Mouse (Mus musculus) megakaryocyte-erythroid progenitor cell, adult 5-6 weeks (primary cell): ENCODE data around the gene Tex261. TPM values are rescaled to one million over a fixed set of nuclear protein-coding genes. Genes with fewer than 3 reads are reported as not detected.

ENCODE experiments used
- ATAC-seq: replicated peaks from 2 replicates; pipeline ENCODE4 v1.8.0; 2016; ENCODE audit warnings: mild to moderate bottlenecking, inconsistent platforms; ENCODE audit not compliant: severe bottlenecking, poor library complexity, low FRiP score, low TSS enrichment
- total RNA-seq, 2 experiments: library from RNA; stranded (forward) in 1 of 2; stranded (reverse) in 1 of 2; fragments of 200-1000, 215-1000 nt in 1 of 2; fragments of >200 nt in 1 of 2; fragmentation: Nextera tagmentation in 1 of 2; gene quantifications; 2 replicates each; pipeline ENCODE4 v1.2.3; 2014 to 2017

Gene Tex261
- total RNA-seq, 2 experiments from 2014 or later = 39.1 to 53.2 TPM

DNA sequence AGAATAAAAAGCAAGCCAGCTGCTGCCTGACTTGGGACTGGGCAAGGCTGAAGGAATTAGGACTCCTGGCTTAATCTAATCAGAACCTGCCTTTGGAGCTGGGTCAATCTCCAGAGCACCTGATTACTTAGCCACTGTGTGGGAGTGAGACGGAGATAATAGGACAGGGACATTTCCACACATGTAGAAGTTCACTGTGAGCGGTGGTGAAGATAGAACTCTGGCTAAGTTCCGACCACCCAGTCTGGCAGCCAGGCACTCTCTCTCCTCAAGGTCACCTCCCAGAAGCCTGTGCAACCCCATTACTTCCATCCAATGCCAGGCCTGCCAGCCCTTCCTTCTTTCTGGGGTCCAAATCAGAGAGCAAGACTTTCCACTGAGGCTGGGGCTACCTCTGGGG, 8.6 kb downstream of the Tex261 start:
- no peak for ATAC-seq

GRCm38 (mm10) chr6:83762880-83763431, 12.7 kb downstream of the Tex261 start:
- peak; percentile 61 for ATAC-seq

GRCm38 (mm10) chr6:83762344-83762743, 13.3 kb downstream of the Tex261 start, which contains the start of gene Ankrd53:
Ankrd53 (plus strand) TSS chr6:83762644.
- ATAC-seq = no peak

GRCm38 (mm10) chr6:83756051-83756450, 19.6 kb downstream of the Tex261 start:
- no peak for ATAC-seq

DNA sequence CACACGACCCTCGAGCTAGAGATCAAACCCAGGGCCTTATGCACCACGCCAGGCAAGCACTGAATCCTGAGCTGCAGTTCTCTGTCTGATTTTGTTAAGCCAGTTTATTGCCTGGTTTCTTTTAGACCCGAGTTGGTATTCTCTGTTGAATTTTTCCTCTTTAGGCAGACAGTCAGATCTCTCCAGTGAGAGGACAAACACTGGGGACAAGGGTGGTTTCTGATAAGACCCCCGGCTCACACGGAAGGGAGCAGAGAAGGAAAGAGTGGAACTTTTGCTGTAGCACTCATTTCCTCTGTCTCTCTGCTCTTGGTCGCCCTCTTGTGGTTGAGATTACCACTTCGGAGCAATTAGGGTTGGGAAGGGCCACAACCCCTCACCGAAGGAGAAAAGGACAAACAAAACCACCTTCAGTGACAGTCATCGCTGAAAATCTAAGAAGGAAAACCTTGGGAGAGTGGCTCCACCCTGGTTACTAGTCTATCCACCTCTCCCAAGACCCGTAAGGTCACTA, 25.4 kb downstream of the Tex261 start:
- peak; percentile 58 for ATAC-seq

DNA sequence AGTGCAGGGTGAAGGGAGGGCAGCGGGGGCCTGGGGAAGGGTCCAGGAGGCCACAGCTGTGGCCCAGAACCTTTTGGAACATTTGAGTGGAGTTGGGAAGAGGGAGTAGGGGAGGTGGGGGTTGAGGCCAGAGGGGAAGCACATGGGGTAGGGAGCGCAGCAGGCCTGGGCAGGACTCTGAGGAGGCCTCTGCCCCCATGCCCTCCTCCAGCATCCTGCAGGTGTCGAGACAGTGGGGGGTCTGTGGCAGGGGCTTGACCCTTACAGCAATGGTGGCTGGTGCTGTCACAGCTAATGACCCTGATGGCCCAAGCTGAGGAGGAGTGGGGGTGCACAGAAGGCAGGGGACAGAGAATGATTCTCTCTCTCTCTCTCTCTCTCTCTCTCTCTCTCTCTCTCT, 26.3 kb downstream of the Tex261 start:
- ATAC-seq = no peak

GRCm38 (mm10) chr6:83745466-83745865, 30.1 kb downstream of the Tex261 start:
- ATAC-seq = no peak

GRCm38 (mm10) chr6:83744557-83744956, 31.1 kb downstream of the Tex261 start:
- ATAC-seq = no peak

GRCm38 (mm10) chr6:83744126-83744525, 31.5 kb downstream of the Tex261 start:
- no peak for ATAC-seq

DNA sequence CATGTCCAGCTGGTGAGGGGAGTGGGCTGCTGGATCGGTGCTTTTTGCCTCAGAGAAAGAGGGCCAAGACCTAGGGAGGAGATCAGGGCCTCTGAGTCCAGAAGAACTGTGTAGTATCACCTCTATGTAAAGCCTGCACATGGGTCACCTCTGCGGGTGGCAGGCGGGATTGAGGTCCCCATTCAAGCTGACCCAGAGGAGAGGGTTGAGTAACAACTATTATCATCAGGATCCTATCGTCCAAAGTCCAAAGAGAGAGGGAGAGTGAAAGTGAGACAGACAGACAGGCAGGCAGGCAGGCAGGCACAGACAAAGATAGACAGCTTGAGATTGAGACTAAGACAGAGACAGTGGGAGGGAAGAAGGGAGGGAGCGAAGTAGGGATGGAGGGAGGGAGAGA, 32.4 kb downstream of the Tex261 start:
- no peak for ATAC-seq

GRCm38 (mm10) chr6:83742761-83743160, 32.9 kb downstream of the Tex261 start, which contains the start of gene Atp6v1b1:
Atp6v1b1 (plus strand) TSS chr6:83742990.
- no peak for ATAC-seq

GRCm38 (mm10) chr6:83738596-83738995, 37.0 kb downstream of the Tex261 start:
- no peak for ATAC-seq

GRCm38 (mm10) chr6:83737311-83737710, 38.3 kb downstream of the Tex261 start:
- ATAC-seq = no peak

DNA sequence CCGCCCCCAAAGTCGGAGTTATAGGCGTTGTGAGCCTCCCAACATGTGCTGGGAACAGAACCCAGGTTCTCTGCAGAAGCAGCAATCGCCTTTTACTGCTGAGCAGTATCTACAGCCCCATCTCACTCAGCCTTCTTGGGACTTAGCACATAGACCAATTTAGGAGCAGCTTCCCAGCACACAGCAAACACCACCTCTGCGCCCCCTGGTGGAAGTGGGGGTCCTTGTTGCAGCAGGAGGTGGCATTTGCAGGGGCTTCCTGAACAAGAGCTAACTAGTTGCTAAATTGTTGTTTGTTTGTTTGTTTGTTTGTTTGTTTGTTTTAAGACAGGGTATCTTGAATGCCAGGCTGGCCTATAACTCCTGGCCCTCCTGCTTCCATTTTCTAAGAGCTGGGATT, 44.5 kb downstream of the Tex261 start:
- peak; percentile 72 for ATAC-seq

- ATAC-seq = no peak
These were observed 46.2 kb downstream of the Tex261 start for GRCm38 (mm10) chr6:83729350-83729970.

GRCm38 (mm10) chr6:83728488-83728887, 47.1 kb downstream of the Tex261 start:
- peak; percentile 51; the same call in 1 of the 2 replicates for ATAC-seq

GRCm38 (mm10) chr6:83727178-83727577, 48.4 kb downstream of the Tex261 start:
- ATAC-seq = no peak

DNA sequence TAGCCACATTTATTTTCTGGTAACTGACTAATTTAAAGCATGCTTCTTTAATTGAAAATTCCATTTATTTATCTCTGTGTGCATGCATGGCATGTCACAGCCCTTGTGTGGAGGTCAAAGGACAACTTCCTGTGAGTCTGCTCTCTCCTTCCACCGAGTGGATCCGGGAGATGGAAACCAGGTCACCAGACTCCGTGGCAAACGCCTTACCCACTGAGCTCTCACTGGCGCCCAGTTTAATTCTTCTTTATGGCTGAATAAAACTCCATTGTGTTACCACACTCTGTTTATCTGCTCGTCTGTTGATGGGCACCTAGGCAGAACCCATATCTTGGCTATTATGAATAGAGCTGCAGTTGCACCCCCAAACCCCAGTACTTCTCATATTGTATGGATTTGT, 53.1 kb downstream of the Tex261 start:
- ATAC-seq = no peak
